ENCODE assay signal across 9 mouse cellular contexts in genomic region chr4:33924889-33925245, GRCm38 (mm10). TPM values are rescaled to one million over a fixed set of nuclear protein-coding genes. Genes with fewer than 3 reads are reported as not detected.
DNase-seq lines count a peak whose midpoint lies in the region; ATAC-seq lines count a peak whose summit lies in the region.
"Had no signal": no experiment of that assay in that cellular context is flagged by ENCODE, and none has a peak within 500 bp of the region (broad histone marks: within the 10 kb centered on the region; RNA-seq: fewer than 3 reads in every experiment).

No protein-coding gene starts in this region.

- H3K4me2 ChIP-seq in heart, embryonic 15.5 days: peak overlapping the region; percentile 98
- H3K4me2 ChIP-seq in embryonic facial prominence, embryonic 15.5 days (replicated peaks): peak overlapping the region; percentile 98
- peak overlapping the region; percentile 93 for H3K4me2 ChIP-seq in limb, embryonic 12.5 days

- H3K27ac ChIP-seq in heart, embryonic 15.5 days: no peak overlapping the region
- peak overlapping the region; percentile 12; the same call in 1 of the 2 replicates for H3K27ac ChIP-seq in embryonic facial prominence, embryonic 15.5 days (replicated peaks)
- H3K27ac ChIP-seq in limb, embryonic 12.5 days: peak overlapping the region; percentile 87

- peaks cover 20% of the 10 kb centered on the region for H3K4me1 ChIP-seq in heart, embryonic 15.5 days (replicated peaks)
- H3K4me1 ChIP-seq in embryonic facial prominence, embryonic 15.5 days: peaks cover 15% of the 10 kb centered on the region
- H3K4me1 ChIP-seq in limb, embryonic 12.5 days (replicated peaks): 0 out of 2 replicates have a peak, but pooled peaks cover 10% of the 10 kb centered on the region

- ATAC-seq in heart, embryonic 15.5 days (replicated peaks; ENCODE audit: insufficient number of reproducible peaks, insufficient read depth, low FRiP score, low read depth): no peak
- no peak; the same call in 1 of the 2 replicates for ATAC-seq in embryonic facial prominence, embryonic 15.5 days (ENCODE audit: insufficient number of reproducible peaks, low FRiP score, low TSS enrichment, low read depth)
- ATAC-seq in limb, embryonic 12.5 days (ENCODE audit: insufficient number of reproducible peaks, insufficient read depth, low FRiP score, low TSS enrichment, low read depth): peak; percentile 71
- ATAC-seq in erythroblast, adult 5-6 weeks (replicated peaks; ENCODE audit: low FRiP score, poor library complexity, severe bottlenecking): no peak

- no peaks in the 10 kb centered on the region for H3K36me3 ChIP-seq in heart, embryonic 15.5 days
- no peaks in the 10 kb centered on the region for H3K36me3 ChIP-seq in embryonic facial prominence, embryonic 15.5 days
- no peaks in the 10 kb centered on the region for H3K36me3 ChIP-seq in limb, embryonic 12.5 days
- H3K36me3 ChIP-seq in splenic B cell, adult 2 months (ENCODE audit: control insufficient read depth, insufficient read depth, low read length, poor library complexity, severe bottlenecking): no peaks in the 10 kb centered on the region

- intact Hi-C loops in heart, postnatal 10 days (cut with DNase I): no loop called here

- no peaks in the 10 kb centered on the region for H3K9me3 ChIP-seq in heart, embryonic 15.5 days (replicated peaks)
- H3K9me3 ChIP-seq in embryonic facial prominence, embryonic 15.5 days (replicated peaks): no peaks in the 10 kb centered on the region
- H3K9me3 ChIP-seq in limb, embryonic 12.5 days: no peaks in the 10 kb centered on the region

- H3K4me3 ChIP-seq in heart, embryonic 15.5 days: peak overlapping the region; percentile 63
- peak overlapping the region; percentile 57 for H3K4me3 ChIP-seq in embryonic facial prominence, embryonic 15.5 days (replicated peaks)
- H3K4me3 ChIP-seq in limb, embryonic 12.5 days (replicated peaks): peak overlapping the region; percentile 66

- 1% methylated on average over 18 of the region's 24 CpGs for WGBS in heart, embryonic 15.5 days
- WGBS in embryonic facial prominence, embryonic 15.5 days: under 1% methylated on average over 24 of the region's 24 CpGs
- 0% methylated on average over 24 of the region's 24 CpGs for WGBS in limb, embryonic 12.5 days

- peak overlapping the region; percentile 43 for H3K9ac ChIP-seq in heart, embryonic 15.5 days
- peak overlapping the region; percentile 62 for H3K9ac ChIP-seq in embryonic facial prominence, embryonic 15.5 days
- peak overlapping the region; percentile 84 for H3K9ac ChIP-seq in limb, embryonic 12.5 days (replicated peaks)

- peaks cover 67% of the 10 kb centered on the region for H3K27me3 ChIP-seq in heart, embryonic 15.5 days
- peaks cover 20% of the 10 kb centered on the region for H3K27me3 ChIP-seq in embryonic facial prominence, embryonic 15.5 days
- H3K27me3 ChIP-seq in limb, embryonic 12.5 days: peaks cover 21% of the 10 kb centered on the region
- H3K27me3 ChIP-seq in splenic B cell, adult 2 months (ENCODE audit: control insufficient read depth, insufficient read depth, low read length, poor library complexity, severe bottlenecking): no peaks in the 10 kb centered on the region
- H3K27me3 ChIP-seq: CH12.LX had no signal

- DNase-seq in heart, postnatal 10 days: no peak
- peak; percentile 26 for DNase-seq in ES-CJ7 (ENCODE audit: low read depth, low spot score)
- DNase-seq in splenic B cell, adult 2 months (ENCODE audit: low read depth, low spot score): peak; percentile 1
- DNase-seq in retina, postnatal 1 day: no peak

RNA-seq across cellular contexts. Expression of gene Cnr1, which starts 0.5 kb away (rescaled TPM):
- 0.18 and 0.39 TPM in 2 replicates for polyA plus RNA-seq in heart, embryonic 15.5 days (2015; fragmentation: Nextera tagmentation; extraction: Ambion mirVana)
- under 1 TPM; 0.14 to 0.40 TPM for total RNA-seq in heart, postnatal 10 days (2021)
- 3.5 and 3.9 TPM in 2 replicates for polyA plus RNA-seq in embryonic facial prominence, embryonic 15.5 days (2015; fragmentation: Nextera tagmentation; extraction: Ambion mirVana)
- 5.2 and 6.2 TPM in 2 replicates for polyA plus RNA-seq in limb, embryonic 12.5 days (2016; fragmentation: Nextera tagmentation; extraction: Ambion mirVana)
- total RNA-seq in erythroblast, adult 5-6 weeks (2015; ENCODE audit: low replicate concordance): not detected in 2 replicates
- total RNA-seq in erythroblast, adult 5-6 weeks (2017; ENCODE audit: low replicate concordance): not detected in 2 replicates
- total RNA-seq: CH12.LX had no signal

Comparison
In these comparisons a context has a peak if more than half of its experiments do, and no peak if none do; other contexts are left out.
1. DNase-seq: peak in ES-CJ7 (single experiment) and splenic B cell, adult 2 months (single experiment); none in heart, postnatal 10 days (0 of 2) and retina, postnatal 1 day (single experiment).
2. Peak in every context shown above with its lines, with median percentiles within 50 percentile points of each other: H3K4me2 ChIP-seq, H3K4me3 ChIP-seq and H3K9ac ChIP-seq.